Mouse (Mus musculus): ENCODE measurements around the gene Sgms1. TPM values are rescaled to one million over a fixed set of nuclear protein-coding genes. Genes with fewer than 3 reads are reported as not detected.

The Sgms1 gene
- polyA plus RNA-seq, 1 experiment = 40.7 TPM

DNA sequence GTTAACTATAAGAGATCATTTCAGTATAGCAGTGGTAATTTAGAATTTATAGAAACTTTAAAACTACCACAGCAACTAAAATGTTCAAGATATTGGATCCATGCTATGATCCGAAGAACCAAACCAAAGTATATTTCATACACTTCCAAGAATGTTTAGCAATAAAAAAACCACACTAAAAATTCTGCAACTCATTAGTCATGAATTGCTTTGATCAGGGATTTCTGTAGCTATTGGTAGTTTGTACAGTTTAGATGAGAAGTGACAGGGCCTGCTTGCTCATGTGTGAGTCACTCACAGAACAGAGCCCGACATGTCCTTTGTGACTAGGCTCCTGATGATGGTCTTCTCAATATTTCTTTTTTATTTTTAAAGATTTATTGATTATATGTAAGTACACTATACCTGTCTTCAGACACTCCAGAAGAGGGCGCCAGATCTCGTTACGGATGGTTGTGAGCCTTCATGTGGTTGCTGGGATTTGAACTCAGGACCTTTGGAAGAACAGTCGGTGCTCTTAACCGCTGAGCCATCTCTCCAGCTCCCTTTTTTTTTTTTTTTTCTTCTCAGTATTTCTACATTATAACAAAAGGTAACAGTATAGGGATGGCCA is 190.9 kb downstream of the Sgms1 start:
- Histone ChIP-seq H3K27me3 (replicated peaks; ENCODE audit: control insufficient read depth, insufficient read depth, low read length) (no peaks in the 10 kb centered on the region), H3K4me1 (ENCODE audit: control insufficient read depth, insufficient read depth, low read length) (peaks cover 20% of the 10 kb centered on the region), H3K4me3 (ENCODE audit: insufficient read depth, low read depth, low read length) (no peak overlapping the region), H3K27ac (ENCODE audit: insufficient read depth, low read depth, low read length) (no peak overlapping the region), H3K36me3 (ENCODE audit: control insufficient read depth, insufficient read depth, low read length) (no peaks in the 10 kb centered on the region)
- TF ChIP-seq POLR2A (IDR thresholded peaks at IDR 0.05; ENCODE audit: low read depth, low read length) (no peak), CTCF (conservative IDR thresholded peaks at IDR 0.05; ENCODE audit: insufficient read depth, insufficient read length, low read depth, low read length) (no peak)
- whole genome bisulfite sequencing = 96% methylated on average over 7 of the region's 7 CpGs
- DNase-seq = no peak

DNA sequence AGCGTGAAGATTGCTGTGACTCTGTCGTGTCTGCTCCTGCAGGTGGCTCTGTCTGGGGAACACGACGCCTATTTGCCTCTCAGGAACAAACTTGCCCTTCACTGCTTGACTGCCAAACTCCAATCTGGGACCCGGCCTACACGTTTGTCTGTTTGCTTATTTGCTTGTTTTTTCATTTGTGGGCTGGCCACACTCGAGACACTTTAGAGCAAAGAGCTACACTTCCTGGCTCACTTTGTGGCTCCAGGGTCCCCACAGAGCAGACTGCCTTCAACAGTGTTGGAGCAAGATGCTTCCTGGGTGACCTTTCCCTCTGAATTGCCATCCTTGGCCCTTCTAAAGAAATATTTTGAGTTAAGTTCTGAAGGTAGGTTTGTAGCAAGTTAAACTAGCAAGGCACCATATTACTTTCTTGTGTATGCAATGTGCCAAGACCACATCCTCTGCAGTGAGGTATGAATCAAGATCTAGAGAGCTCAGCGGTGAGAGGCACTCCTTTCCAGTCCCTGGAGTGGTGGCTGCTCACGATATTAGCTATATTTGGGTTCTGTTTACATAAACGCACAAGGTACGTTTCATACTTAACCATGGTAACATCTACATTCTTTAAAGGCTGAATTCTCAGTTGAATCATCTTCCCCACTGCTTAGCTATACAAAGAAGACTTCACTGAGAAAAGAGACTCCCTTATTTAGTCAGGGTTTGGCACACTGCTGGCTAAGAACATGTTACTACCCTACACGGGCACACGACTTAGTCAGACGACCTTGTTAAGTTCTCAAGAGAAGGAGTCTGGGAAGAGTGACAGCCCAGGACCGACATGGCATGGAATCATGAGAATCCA is 192.3 kb downstream of the Sgms1 start:
- no peak for TF ChIP-seq CTCF (conservative IDR thresholded peaks at IDR 0.05; ENCODE audit: insufficient read depth, insufficient read length, low read depth, low read length)
- TF ChIP-seq POLR2A (IDR thresholded peaks at IDR 0.05; ENCODE audit: low read depth, low read length) = no peak
- H3K27me3 ChIP-seq (replicated peaks; ENCODE audit: control insufficient read depth, insufficient read depth, low read length) = no peaks in the 10 kb centered on the region
- peaks cover 17% of the 10 kb centered on the region for H3K4me1 ChIP-seq (ENCODE audit: control insufficient read depth, insufficient read depth, low read length)
- no peak for DNase-seq
- no peak overlapping the region for H3K27ac ChIP-seq (ENCODE audit: insufficient read depth, low read depth, low read length)
- 66% methylated on average over 15 of the region's 15 CpGs for WGBS
- no peak overlapping the region for H3K4me3 ChIP-seq (ENCODE audit: insufficient read depth, low read depth, low read length)
- no peaks in the 10 kb centered on the region for H3K36me3 ChIP-seq (ENCODE audit: control insufficient read depth, insufficient read depth, low read length)

DNA sequence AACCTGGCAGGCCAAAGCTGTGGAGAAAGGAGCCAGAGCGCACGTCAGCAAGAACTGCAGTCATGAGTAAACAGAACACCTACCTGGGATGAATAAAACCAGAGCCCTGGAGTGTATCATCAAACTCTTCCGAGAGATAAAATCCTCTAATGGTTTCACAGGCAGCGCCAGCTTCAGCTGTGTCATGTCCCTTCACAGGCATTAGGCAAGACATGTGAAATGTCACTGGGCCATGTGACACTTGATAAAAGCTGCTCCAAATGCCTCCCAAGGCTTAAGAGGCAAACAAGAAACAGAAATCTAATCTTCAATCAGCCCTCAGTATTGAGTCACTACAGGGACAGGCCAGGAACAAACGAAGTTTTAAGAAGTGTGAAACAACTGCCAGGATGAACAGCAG is 193.3 kb downstream of the Sgms1 start:
- 60% methylated on average over 5 of the region's 5 CpGs for WGBS
- Histone ChIP-seq H3K4me1 (ENCODE audit: control insufficient read depth, insufficient read depth, low read length) (peaks cover 14% of the 10 kb centered on the region), H3K27ac (ENCODE audit: insufficient read depth, low read depth, low read length) (0 out of 2 replicates have a peak overlapping the region, but pooled peaks have one; percentile 17)

DNA sequence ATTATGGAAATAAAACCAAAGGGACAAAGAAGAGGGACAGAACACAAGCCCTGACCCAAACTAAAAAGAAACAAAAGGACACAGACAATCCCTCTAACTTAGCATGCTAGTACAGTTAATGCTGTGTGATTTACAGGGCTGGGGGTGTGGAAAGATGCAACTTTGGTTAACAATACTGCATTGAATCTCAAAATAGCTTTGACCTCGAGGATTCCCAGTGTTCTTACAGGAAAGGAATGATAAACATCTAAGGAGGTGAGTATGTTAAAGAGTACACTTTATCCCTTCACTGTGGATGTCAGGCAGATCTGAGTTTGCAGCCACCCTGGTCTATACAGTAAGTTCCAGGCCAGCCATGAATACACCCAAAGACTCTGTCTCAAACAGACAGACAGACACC is 194.7 kb downstream of the Sgms1 start:
- Histone ChIP-seq H3K4me3 (ENCODE audit: insufficient read depth, low read depth, low read length) (no peak overlapping the region), H3K27ac (ENCODE audit: insufficient read depth, low read depth, low read length) (no peak overlapping the region), H3K36me3 (ENCODE audit: control insufficient read depth, insufficient read depth, low read length) (no peaks in the 10 kb centered on the region), H3K4me1 (ENCODE audit: control insufficient read depth, insufficient read depth, low read length) (peaks cover 12% of the 10 kb centered on the region), H3K27me3 (replicated peaks; ENCODE audit: control insufficient read depth, insufficient read depth, low read length) (no peaks in the 10 kb centered on the region)
- no peak for DNase-seq
- no peak for TF ChIP-seq POLR2A (IDR thresholded peaks at IDR 0.05; ENCODE audit: low read depth, low read length)
- no peak for TF ChIP-seq CTCF (conservative IDR thresholded peaks at IDR 0.05; ENCODE audit: insufficient read depth, insufficient read length, low read depth, low read length)
- 14% methylated on average over 1 of the region's 1 CpGs for WGBS

More for the DNA sequence above, 193.3 kb downstream of the Sgms1 start:
- no peaks in the 10 kb centered on the region for H3K36me3 ChIP-seq (ENCODE audit: control insufficient read depth, insufficient read depth, low read length)
- TF ChIP-seq POLR2A (IDR thresholded peaks at IDR 0.05; ENCODE audit: low read depth, low read length) (no peak), CTCF (conservative IDR thresholded peaks at IDR 0.05; ENCODE audit: insufficient read depth, insufficient read length, low read depth, low read length) (no peak)
- no peak overlapping the region for H3K4me3 ChIP-seq (ENCODE audit: insufficient read depth, low read depth, low read length)
- H3K27me3 ChIP-seq (replicated peaks; ENCODE audit: control insufficient read depth, insufficient read depth, low read length) = no peaks in the 10 kb centered on the region
- DNase-seq = no peak

DNA sequence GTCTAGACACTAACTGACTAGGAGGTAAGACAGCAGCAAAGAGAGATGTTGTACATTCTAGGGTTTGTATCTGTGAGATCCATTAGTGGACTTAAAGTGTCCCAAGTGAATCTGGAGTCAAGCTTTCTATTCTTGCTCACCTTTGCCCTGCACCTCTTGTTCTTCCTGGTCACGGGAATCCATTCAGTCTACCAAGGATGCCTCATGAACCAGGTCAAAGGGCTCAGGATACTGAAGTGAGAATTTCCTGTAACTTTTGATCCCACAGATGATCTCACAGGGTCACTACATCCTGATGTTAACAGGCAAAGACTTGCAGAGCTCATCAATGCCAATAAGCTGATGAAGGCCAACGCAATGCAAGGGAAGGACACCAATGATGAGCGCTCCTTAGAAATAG is 195.4 kb downstream of the Sgms1 start:
- TF ChIP-seq CTCF (conservative IDR thresholded peaks at IDR 0.05; ENCODE audit: insufficient read depth, insufficient read length, low read depth, low read length) = no peak
- TF ChIP-seq POLR2A (IDR thresholded peaks at IDR 0.05; ENCODE audit: low read depth, low read length) = no peak
- Histone ChIP-seq H3K4me3 (ENCODE audit: insufficient read depth, low read depth, low read length) (no peak overlapping the region), H3K27ac (ENCODE audit: insufficient read depth, low read depth, low read length) (no peak overlapping the region), H3K27me3 (replicated peaks; ENCODE audit: control insufficient read depth, insufficient read depth, low read length) (no peaks in the 10 kb centered on the region), H3K4me1 (ENCODE audit: control insufficient read depth, insufficient read depth, low read length) (peaks cover 20% of the 10 kb centered on the region), H3K36me3 (ENCODE audit: control insufficient read depth, insufficient read depth, low read length) (no peaks in the 10 kb centered on the region)
- 79% methylated on average over 3 of the region's 3 CpGs for WGBS
- DNase-seq = peak; percentile 76

DNA sequence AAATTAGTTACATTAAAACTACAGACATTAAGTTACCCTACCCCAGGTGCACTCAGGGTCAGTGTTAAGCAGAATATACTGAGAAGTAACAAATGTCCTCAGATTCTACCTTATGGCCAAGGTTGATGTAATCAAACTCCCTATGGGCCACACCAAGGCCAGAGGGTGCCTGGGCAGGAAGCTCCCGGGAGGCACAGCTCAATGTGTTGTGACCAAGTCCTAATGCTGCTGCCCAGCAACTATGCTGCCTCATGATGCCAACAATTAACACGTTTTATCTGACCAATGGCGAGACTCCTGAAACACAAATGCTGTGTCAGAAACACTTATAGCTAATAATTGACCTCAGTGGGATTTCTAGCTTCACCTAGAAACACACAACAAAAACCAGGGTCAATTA is 197.9 kb downstream of the Sgms1 start:
- no peak overlapping the region for H3K4me3 ChIP-seq (ENCODE audit: insufficient read depth, low read depth, low read length)
- H3K27me3 ChIP-seq (replicated peaks; ENCODE audit: control insufficient read depth, insufficient read depth, low read length) = no peaks in the 10 kb centered on the region
- 55% methylated on average over 3 of the region's 3 CpGs for WGBS
- H3K36me3 ChIP-seq (ENCODE audit: control insufficient read depth, insufficient read depth, low read length) = no peaks in the 10 kb centered on the region
- TF ChIP-seq CTCF (conservative IDR thresholded peaks at IDR 0.05; ENCODE audit: insufficient read depth, insufficient read length, low read depth, low read length) (no peak), POLR2A (IDR thresholded peaks at IDR 0.05; ENCODE audit: low read depth, low read length) (no peak)
- H3K27ac ChIP-seq (ENCODE audit: insufficient read depth, low read depth, low read length) = no peak overlapping the region
- peaks cover 38% of the 10 kb centered on the region for H3K4me1 ChIP-seq (ENCODE audit: control insufficient read depth, insufficient read depth, low read length)
- no peak for DNase-seq

DNA sequence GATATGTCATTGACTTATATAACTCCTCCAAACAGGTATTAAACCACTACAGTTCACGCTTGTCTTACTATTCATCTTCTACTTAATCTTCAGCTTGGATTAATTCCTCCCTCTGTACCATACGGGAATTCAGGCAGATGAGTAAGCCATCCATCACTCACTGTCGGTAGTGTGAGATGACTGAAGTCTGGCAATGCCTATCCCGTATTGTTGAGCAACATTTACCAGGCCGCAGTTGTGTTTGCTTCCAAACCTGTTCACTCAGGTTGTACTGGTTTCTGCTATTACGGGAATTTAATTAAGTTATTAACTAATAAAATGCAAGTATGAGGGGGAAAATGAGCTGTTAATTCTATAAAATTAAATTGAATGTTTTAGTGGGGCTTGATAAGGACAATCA is 199.6 kb downstream of the Sgms1 start:
- H3K27me3 ChIP-seq (replicated peaks; ENCODE audit: control insufficient read depth, insufficient read depth, low read length) = no peaks in the 10 kb centered on the region
- H3K4me3 ChIP-seq (ENCODE audit: insufficient read depth, low read depth, low read length) = no peak overlapping the region
- no peak for DNase-seq
- 70% methylated on average over 6 of the region's 6 CpGs for WGBS
- no peak for TF ChIP-seq CTCF (conservative IDR thresholded peaks at IDR 0.05; ENCODE audit: insufficient read depth, insufficient read length, low read depth, low read length)
- no peak for TF ChIP-seq POLR2A (IDR thresholded peaks at IDR 0.05; ENCODE audit: low read depth, low read length)
- H3K27ac ChIP-seq (ENCODE audit: insufficient read depth, low read depth, low read length) = 0 out of 2 replicates have a peak overlapping the region, but pooled peaks have one; percentile 98
- H3K36me3 ChIP-seq (ENCODE audit: control insufficient read depth, insufficient read depth, low read length) = no peaks in the 10 kb centered on the region
- H3K4me1 ChIP-seq (ENCODE audit: control insufficient read depth, insufficient read depth, low read length) = peaks cover 38% of the 10 kb centered on the region
